Mouse (Mus musculus): ENCODE results near the gene Atp8b2. TPM values are rescaled to one million over a fixed set of nuclear protein-coding genes. Genes with fewer than 3 reads are reported as not detected.
A peak's percentile ranks its signal among the peaks of the same experiment; 100 is the strongest.

Atp8b2 gene
- total RNA-seq (2021) = 10 to 100 TPM; 31.3 to 49.4 TPM
- long read RNA-seq, experiment 1, partial matches to known transcripts = 2 of 5 reads
- long read RNA-seq, experiment 1, other reads (novel, unspliced or antisense) = 3 of 5 reads
- long read RNA-seq, experiment 2, full-length matches to known transcripts = 3 of 7 reads
- long read RNA-seq, experiment 2, partial matches to known transcripts = 2 of 7 reads
- long read RNA-seq, experiment 2, other reads (novel, unspliced or antisense) = 2 of 7 reads

- DNase-seq = peak; percentile 63 to 80
Observed at GRCm38 (mm10) chr3:89963221-89963763, at the start of gene Atp8b2. TSS of gene Atp8b2 (minus strand) at chr3:89963508.

GRCm38 (mm10) chr3:90010291-90010690 lies 47.0 kb upstream of the Atp8b2 start:
- no peak for DNase-seq

GRCm38 (mm10) chr3:90004091-90004796 lies 40.9 kb upstream of the Atp8b2 start:
- DNase-seq = no peak

- no peak for DNase-seq
Observed at GRCm38 (mm10) chr3:89999830-90000229, 36.5 kb upstream of the Atp8b2 start.

- no peak for DNase-seq
Observed at GRCm38 (mm10) chr3:89999090-89999489, 35.8 kb upstream of the Atp8b2 start.

- peak; percentile 94 to 95 for DNase-seq
Observed at GRCm38 (mm10) chr3:89998612-89999054, 35.3 kb upstream of the Atp8b2 start, which contains the start of gene Hax1. TSS of gene Hax1 (minus strand) at chr3:89998780.

- DNase-seq = peak; percentile 17 to 20
Observed at GRCm38 (mm10) chr3:89997791-89998495, 34.6 kb upstream of the Atp8b2 start.

- DNase-seq = peak; percentile 47 to 51
Observed at GRCm38 (mm10) chr3:89994807-89995515, 31.7 kb upstream of the Atp8b2 start.

- no peak for DNase-seq
Observed at GRCm38 (mm10) chr3:89987822-89988221, 24.5 kb upstream of the Atp8b2 start.

GRCm38 (mm10) chr3:89987211-89987610 lies 23.9 kb upstream of the Atp8b2 start:
- DNase-seq = no peak

GRCm38 (mm10) chr3:89982426-89982825 lies 19.1 kb upstream of the Atp8b2 start:
- DNase-seq = no peak

GRCm38 (mm10) chr3:89976859-89977258 lies 13.6 kb upstream of the Atp8b2 start:
- DNase-seq = no peak

GRCm38 (mm10) chr3:89968509-89968908 lies 5.2 kb upstream of the Atp8b2 start:
- no peak for DNase-seq

GRCm38 (mm10) chr3:89966946-89967345 lies 3.6 kb upstream of the Atp8b2 start:
- no peak for DNase-seq

- no peak for DNase-seq
Observed at GRCm38 (mm10) chr3:89965972-89966371, 2.7 kb upstream of the Atp8b2 start.

GRCm38 (mm10) chr3:89965557-89965956 lies 2.2 kb upstream of the Atp8b2 start:
- DNase-seq = no peak

- DNase-seq = peak; percentile 72 to 78
Observed at GRCm38 (mm10) chr3:89963926-89964739, 825 bp upstream of the Atp8b2 start.

GRCm38 (mm10) chr3:89962751-89963220 lies 522 bp downstream of the Atp8b2 start:
- no peak for DNase-seq

GRCm38 (mm10) chr3:89962059-89962750 lies 1.1 kb downstream of the Atp8b2 start:
- DNase-seq = peak; percentile 24 to 38

- DNase-seq = no peak
Observed at GRCm38 (mm10) chr3:89961436-89961835, 1.9 kb downstream of the Atp8b2 start.

All from adrenal gland, postnatal 36 days (tissue).